Mouse (Mus musculus) retina, postnatal 1 day (tissue): ENCODE results near the gene Clec2i.
A peak's percentile ranks its signal among the peaks of the same experiment; 100 is the strongest.
"Not testable (repeated sequence)": the region's sequence is repeated elsewhere in the genome, so short reads cannot be mapped to it uniquely, and the experiment has no call there.

Source experiments
- DNase-seq: peaks from one replicate; pipeline ENCODE4 v3.0.0-alpha.2; 2012

The Clec2i gene

DNA sequence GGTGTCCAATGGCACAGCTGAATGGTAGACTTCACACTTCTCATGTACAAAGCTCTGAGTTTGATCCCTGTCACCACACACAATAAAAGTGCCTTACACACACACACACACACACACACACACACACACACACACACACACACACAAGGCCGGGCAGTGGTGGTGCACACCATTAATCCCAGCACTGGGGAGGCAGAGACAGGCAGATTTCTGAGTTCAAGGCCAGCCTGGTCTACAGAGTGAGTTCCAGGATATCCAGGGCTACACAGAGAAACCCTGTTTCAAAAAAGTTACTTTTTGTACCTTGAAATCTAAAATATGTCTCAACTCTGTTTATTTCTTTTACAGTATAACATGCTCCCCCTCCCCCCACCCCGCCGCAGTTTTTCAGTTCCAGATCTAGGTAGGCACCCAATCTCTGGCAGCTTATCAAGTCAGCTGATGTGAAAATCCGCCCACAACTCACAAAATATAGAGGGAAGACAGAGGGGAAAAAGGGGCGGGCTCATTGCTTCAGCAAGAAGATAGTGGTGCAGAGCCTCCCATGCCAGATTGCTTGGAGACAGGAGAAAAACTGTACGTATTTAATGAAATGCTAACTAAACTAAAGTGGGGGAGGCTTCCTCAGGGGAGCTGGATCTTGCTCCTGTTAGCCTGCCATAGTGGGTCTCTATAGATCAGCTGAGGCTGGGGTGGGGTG, at the start of gene Clec2i:
Gene Clec2i (plus strand): TSS at position 498 of the 700 bp plus-strand sequence.
- DNase-seq = not testable (repeated sequence)

DNA sequence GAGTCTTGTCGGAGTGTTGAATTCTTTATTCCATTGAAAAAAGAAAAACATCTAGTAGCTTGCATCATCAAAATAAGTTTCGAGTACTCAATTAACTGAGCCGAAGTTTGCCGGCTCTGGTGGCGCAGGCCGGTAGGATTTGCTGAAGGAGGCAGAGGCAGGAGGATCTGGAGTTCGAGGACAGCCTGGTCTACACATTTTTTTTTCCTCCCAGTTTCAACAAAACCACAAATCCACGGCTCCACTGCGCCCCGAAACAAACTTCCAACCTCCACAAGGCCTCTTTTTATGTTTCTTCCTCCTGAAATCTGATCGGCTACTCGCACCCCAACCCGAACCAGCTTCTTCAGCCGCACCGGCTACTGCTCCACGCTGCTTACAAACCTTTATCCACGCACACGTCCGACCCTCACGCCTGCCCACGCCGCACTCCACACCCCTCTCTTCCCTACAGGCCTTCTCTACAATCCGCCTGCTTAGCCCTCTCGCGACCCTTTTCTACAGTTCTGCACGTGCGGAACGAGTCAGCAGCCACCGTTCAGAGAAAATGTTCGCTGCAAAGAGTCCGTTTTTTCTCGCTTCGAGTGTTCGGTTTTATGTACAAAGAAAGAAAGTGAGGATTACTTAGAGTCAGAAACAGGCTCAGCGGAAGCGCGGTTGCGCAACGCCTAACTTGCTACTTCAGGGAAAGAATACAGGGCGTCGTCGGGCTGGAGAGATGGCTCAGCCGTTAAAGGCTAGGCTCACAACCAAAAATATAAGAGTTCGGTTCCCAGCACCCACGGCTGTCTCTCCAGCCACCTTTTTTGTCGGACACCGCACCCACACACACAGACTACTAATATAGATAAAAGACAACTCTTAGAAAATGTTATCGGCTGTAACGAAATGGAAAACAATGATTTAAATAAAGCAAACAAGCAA, 48.8 kb upstream of the Clec2i start:
- peak; percentile 92 for DNase-seq

DNA sequence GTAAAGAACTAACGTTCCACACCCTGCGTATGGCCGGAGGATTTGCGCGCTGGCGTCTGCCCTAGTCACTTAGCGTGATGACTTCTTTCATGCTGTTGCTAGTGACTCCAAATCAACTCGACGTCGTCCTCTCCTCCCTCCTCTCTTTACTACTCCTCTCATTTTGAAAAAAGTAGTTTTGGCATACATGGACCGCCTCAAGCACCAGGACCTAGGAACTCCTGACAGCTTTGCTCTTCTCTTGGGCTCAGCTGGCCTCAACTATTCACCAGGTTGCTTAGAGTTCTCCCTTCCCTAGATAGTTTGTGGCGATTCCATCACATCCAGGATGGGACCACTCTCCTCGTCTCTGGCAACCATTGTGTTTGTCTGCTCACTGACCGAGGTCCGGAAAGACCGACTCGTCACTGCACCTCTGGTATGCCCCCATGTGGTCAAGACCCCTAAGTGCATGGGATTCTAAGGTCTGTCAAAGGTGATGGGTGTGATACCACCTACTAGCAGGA, 48.1 kb upstream of the Clec2i start:
- DNase-seq = peak; percentile 94

DNA sequence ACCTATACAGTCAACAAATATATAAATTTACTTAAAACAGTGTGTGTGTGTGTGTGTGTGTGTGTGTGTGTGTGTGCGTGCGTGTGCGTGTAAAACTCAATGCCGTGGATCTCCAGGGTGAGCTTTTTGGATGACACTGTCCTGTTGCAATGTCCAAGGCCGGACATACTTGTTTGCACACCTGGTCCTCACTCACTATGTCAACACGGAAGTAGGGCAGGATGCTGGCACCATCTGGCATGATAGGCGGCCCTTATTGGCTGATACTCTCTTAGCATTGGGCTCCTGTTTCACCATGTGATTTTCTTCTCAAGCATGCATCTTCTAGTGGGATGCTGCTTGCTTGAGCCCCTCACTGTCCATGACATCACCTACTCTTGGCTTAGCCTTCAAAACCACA, 47.5 kb upstream of the Clec2i start:
- peak; percentile 38 for DNase-seq

DNA sequence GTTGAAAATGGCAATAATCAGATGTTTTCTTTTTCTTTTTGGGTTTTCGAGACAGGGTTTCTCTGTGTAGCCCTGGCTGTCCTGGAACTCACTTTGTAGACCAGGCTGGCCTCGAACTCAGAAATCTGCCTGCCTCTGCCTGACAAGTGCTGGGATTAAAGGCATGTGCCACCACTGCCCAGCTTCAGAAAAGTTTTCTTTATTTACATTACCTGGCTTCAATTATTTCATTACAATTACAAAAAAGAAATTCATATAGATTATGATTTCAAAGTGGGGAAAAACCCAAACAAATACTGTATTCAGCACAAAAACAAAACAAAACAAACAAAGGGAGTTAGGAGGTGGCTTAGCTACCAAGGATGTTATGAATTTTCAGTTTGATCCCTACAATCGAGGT, 46.7 kb upstream of the Clec2i start:
- DNase-seq = not testable (repeated sequence)

DNA sequence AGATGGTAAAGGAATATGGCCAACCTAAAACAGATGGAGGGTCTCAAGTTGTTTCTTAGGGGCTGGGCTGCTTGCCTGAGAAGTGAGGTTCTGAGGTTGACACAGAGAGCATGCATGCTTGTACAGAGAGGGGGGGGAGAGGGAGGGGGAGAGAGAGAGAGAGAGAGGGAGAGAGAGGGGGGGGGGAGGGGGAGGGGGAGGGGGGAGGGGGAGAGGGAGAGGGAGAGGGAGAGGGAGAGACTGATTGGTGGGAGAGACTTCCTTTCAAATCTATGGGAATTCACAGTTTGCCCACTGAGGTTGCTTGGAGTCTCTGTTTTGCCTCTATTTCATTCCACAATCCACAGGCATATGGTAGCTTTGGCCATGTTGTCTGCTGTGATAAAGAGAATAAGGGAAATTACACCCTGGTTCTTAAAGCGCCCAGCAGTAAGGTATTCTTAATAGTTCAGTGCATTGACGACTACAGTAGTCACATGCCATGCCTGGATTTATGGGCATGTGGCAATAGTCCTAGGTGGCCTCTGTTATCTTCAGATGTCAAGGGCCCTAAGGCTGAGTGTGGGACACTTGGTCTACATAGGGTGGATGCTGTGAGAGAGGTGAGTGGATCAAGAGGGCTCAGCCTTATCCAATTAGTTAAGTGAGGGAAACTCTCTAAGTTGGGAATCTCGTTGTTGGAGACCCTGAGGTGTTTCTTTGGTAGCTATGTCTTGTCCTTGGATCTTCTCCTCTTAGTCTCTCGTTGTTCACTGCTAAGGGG, 45.9 kb upstream of the Clec2i start:
- DNase-seq = peak; percentile 66

DNA sequence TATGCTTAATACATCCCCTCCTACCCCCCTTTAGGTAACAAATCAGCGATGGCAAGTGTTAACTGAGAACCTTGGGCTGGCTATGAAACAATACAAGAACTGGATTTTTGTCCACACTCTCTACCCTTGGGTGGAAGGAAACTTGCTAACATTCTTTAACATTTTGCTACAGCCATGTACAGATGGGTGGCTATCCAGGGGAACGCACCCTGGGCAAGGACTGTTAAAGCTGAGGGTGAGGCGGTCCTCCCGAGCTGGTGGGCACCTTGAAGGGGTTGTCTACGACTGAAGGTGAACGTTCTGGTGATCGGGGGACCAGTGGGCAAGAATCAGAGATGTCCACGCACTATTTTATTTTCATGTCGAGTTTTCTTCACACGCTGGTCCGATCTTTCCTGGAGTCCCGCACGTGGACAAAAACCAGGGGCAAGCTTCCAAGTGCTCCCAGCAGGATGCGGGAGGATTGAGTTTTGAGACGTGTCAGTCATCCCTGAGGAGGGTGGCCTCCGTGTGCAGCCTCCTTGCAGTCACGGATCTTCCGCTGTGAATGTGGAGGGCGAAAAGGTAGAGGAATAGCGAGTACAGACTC, 44.9 kb upstream of the Clec2i start:
- no peak for DNase-seq

DNA sequence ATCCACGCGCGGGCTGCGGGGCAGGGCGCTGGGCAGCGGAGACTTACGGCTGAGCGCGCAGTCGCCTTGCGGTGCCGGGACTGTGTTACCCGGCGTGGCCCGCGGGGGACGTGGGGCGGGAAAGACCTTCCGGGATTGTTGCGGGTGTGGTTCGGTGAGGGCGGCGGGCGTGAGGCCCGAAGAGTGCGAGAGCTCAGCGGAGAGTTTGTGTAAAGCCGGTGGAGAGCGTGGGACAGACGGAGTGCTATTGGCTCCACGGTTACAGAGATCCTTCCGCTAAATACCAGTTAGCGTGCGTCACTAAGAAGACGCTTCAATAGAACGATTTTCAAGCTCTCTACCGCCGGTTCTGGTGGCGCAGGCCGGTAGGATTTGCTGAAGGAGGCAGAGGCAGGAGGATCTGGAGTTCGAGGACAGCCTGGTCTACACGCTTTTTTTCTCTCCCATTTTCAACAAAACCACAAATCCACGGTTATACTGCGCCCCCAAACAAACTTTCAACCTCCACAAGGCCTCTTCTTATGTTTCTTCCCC, 44.4 kb upstream of the Clec2i start:
- peak; percentile 99 for DNase-seq

DNA sequence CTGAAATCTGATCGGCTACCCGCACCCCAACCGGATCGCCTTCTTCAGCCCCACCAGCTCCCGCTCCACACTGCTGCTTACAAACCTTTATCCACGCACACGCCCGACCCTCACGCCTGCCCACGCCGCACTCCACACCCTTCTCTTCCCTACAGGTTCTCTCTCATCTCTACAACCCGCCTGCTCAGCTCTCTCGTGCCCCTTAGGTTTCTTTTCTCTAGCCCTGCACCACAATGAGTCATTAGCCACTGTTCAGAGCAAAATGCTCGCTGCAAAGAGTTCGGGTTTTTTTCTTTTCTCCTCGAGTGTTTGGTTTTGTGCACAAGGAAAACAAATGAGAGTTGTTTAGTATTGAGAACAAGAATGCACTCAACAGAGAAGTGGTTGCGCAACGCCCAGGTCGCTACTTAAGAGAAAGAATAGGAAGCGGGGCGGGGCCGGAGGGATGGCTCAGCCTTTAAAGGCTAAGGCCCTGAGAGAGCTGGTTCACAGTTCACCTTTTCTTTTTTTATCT, 43.9 kb upstream of the Clec2i start:
- no peak for DNase-seq

DNA sequence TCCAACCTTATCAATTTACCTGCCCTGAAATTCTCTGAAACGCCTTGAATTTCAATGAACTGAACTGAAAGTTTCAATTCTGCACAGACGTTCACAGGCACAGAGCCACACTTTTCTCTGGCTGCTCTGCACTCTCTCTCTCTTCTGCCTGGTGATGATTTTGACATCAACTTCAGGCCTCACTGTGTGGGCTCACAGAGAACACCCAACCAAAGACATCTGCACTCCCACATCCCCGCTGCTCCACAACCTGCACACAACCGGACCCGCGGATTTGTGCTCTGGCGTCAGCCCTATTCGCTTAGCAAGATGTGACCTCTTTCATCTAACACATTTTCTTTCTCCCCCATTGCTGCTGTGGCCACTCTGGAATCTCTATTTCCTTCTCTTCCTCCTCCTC, 43.3 kb upstream of the Clec2i start:
- peak; percentile 19 for DNase-seq

DNA sequence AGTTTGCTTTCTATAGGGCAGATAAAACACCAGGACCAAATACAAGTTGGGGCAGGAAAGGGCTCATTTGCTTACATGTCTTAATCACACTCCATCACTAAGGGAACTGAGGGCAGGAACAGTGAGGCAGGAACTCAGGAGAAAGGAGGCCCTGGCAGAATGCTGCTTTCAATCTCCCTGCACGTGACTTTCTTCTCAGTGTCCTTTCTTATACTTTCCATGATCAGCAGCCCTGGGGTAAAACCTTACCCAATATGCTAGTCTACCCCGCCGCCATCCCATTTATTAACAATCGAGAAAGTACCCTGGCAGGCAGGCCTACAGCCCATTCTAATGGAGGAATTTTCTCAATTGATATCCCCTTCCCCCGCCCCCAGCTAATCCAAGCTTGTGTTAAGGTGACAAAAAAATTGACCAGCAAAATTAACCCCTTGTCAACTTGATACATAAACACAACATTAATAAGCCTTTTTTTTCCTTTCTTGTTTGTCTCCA, 42.8 kb upstream of the Clec2i start:
- DNase-seq = no peak

DNA sequence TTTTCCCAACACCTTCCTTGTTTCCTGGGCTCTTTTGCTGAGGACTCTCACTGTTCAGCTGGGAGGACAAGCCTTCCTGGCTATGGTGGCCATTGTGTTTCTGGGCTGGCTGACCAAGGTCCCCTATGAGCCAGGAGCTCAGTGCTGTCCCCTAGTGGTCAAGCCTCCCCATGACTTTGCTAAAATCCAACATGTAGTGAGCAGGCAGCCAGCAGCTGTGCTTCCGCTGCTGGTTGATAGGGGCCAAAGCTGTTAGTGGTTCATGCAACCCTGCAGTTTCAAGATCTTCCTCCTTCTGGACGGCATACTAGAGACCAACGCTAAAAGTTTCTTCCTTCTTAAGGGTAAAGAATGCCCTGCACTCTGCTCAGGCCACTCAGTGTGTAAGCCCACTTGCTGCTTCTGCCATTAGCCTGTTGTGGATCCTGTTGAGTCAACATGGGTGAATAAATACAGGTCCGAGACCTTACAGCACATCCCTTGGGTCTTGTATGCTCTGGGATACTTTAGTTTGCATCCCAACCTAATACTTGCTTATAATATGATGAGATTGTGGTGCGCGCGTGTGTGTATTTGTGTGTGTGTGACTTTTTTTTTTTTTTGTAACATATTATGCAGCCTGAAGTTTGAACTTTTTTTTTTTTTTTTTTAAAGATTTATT, 41.9 kb upstream of the Clec2i start:
- DNase-seq = peak; percentile 96

DNA sequence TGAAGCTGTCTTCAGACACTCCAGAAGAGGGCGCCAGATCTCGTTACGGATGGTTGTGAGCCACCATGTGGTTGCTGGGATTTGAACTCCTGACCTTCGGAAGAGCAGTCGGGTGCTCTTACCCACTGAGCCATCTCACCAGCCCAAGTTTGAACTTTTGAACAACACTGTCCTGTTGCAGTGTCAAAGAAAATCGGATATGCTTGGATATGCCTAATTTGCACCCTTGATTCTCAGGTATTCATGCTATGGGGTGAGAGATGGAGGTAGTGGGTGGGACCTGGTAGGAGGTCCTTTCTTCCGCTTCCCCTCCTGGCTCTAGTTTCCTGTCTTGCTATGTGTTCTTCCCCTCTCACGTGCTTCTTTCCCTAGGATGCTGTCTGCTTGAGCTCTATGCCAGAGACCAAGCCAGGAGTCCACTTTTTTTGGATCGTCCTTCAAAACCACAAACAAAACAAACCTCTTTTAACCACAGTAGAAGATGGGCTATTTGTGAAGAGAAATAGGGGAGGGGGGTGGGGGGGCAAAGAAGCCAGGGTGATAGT, 41.3 kb upstream of the Clec2i start:
- DNase-seq = peak; percentile 51

DNA sequence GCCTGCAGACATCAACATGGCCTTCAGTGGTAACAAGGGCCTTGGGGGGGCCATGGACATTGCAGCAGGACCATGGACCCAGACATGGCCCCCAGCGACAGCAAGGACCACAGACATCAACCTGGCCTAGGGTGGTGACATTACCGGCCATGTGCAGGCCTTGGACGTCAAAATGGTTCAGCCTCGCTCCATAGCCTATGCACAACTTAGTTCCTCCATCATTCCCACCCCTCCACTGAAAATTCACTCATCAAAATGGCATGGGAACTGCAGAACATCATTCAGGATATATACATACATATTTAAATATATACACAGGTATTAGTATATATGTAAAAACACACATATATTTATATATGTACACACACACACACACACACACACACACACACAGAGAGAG, 40.0 kb upstream of the Clec2i start:
- no peak for DNase-seq

DNA sequence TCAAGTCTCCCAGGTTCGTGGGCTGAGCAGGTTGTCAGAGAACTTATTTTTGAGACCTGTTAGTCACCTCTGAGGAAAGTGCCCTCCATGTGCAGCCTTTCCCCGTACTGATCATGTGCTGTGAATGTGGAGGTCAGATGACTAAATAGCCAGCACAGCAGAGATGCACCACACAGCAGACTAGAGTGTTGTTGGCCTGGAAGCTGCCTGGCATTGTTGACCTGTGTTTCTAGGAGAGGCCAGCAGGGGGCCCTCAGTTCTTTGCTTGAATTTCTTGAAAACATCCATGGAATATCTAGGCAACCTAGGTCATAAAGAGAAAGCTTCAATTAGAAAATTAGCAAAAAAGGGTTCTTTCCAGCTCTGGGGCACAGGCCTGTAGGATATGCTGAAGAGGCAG, 37.5 kb upstream of the Clec2i start:
- DNase-seq = peak; percentile 82

DNA sequence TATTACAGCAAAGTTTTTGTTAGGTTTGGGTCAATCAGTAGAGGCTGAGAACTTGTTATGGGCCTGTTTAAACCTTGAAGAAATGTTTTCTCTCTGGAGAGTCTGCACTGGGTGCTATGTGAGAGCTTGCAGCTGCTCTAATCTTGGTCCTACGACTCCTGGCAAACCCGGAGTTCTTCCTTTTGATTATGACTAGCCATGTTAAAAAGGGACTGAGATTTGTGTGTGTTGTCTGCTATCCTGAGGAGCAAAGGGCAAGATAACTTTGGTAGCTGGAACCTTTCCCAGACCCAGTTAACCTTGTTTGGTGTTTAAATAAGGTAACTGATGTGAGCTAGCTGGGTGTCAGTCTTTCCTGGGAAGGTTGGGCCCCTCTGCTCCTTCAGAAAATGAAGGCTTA, 36.7 kb upstream of the Clec2i start:
- no peak for DNase-seq

DNA sequence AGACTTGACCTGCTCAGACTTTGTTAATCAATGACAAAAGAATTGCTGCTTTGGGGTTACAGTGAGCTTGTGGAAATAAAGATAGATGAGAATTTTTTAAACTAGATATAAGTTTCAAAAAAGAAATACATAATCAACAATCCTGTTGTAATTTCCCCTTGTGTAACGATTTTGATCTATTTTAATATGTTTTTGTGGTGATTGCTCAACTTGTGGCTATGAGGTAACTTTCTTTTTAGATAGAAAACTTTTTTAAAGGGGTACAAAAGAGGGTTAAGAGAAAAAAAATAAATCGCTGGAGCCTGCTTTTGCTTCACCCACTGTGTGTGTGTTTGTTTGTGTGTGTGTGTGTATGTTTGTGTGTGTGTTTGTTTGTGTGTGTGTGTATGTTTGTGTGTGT, 36.2 kb upstream of the Clec2i start:
- DNase-seq = no peak

DNA sequence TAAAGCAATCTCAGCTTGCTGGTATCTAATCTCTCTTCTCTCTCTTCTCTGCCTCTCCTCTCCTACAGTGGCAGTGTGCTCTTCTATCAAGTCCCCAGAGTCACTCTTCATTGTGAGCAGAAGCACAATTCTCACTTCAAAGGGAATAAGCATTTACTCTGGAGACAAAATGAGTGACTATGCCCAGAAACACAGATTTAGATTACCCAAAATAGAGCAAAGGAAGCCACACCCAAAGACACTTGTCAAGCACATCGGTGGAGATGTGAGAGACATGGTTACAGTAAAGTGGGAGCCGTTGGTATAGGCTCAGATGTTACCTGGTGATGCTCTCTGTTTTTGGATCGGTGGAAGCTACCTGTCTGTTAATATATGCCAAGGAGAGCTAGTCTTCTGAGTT, 34.6 kb upstream of the Clec2i start:
- DNase-seq = no peak

DNA sequence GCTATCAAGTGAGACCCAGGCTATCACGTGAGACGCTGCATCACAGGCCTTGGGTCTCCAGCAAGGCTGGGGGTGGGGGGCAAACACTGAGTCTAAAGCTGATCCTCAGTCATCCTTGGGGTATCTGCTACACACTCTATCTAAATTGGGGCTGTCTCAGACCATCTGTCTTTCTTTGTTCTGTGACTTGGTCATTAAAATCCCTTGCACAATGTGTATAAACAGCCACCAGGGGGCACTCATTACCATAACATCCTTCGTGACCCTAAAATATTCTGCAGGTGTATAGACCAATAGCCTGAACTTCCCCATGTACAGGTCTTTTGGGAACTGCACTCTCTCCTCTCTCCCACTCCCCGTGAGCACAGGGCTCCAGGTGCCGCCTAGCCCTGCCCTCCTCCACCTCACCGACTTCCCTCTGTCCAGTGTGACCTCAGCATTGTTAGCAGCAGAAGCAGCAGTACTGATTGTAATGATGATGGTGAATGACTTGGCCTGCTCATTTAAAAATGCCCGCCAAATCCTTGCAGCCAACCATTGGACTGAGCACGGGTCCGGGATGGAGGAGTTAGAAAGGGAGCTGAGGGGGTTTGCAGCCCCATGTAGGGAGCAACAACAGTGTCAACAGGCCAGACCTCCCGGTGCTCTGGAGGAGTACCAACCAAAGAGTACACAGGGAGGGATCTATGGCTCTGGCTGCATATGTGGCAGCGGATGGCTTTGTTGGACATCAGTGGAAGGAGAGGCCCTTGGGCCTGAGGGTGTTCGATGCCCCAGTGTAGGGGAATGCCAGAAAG, 33.2 kb upstream of the Clec2i start:
- peak; percentile 89 for DNase-seq

DNA sequence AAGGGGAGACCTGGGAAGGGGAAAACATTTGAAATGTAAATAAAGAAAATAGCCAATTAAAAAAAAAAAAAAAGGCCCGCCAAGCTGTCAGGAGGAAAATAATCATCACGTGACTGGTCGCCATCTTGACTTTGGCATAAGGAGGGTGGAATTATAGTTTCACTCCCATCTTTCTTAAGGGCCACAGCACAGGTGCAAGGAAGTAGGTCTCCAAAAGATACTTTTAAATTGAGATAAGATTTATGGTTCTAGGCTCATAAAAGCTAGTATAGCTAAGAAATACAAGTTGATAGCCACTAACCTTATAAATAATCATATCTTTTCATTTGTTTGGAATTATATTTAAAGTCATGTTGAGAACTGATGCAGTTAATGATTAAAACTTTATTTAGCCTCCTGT, 32.5 kb upstream of the Clec2i start:
- DNase-seq = no peak
